Mouse (Mus musculus) induced T-regulatory cell, adult 2 months (primary cell): ENCODE data around the gene Mapkapk3.
A peak's percentile ranks its signal among the peaks of the same experiment; 100 is the strongest.

ENCODE experiments used
- DNase-seq: peaks from one replicate; pipeline ENCODE4 v3.0.0-alpha.2; 2012; ENCODE audit warnings: low read depth

The Mapkapk3 gene

DNA sequence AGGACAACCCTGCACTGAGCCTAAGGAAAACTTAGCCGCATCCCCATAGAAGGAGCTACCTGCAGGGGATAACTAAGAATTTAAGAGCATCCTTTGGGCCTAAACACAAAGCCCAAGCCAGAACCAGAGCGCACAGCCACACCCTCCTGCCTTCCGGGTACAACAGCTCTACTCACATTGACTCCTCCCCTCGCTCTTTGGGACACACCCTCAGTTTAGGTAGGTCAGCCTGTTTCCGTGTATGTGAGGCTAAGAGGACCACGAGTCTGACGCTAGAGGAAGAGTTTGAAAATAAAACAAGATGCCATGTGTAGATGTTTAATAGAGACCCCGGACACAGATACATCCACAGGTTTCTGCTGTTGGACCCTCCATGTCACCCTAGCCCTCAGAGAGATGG, 966 bp downstream of the Mapkapk3 start:
- DNase-seq: peak; percentile 96

DNA sequence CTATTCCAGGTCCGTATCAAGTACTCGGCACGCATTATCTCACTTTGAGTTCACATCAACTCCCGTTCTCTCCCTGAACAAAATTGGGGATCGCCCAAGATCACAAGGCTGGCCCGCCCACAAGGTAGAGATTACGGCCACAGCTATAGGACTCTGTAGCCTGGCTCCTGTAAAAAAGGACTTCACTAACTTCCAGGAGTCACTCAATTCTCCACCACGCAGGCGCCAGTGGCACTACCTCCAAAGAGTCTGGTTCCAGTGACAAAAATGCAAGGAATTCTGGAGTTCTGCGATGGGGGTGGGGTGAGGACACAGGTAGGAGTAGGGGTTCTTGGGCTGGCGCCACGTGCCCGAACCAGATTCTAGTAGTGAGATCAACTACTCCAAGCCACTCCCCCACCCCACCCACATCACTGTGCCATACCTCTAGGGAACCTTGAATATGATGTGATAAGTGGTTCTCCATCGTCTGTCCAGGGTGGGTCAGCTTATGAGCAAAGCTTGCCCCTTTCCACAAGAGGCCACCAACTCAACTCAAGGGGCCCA, 1.5 kb downstream of the Mapkapk3 start:
- no peak for DNase-seq

DNA sequence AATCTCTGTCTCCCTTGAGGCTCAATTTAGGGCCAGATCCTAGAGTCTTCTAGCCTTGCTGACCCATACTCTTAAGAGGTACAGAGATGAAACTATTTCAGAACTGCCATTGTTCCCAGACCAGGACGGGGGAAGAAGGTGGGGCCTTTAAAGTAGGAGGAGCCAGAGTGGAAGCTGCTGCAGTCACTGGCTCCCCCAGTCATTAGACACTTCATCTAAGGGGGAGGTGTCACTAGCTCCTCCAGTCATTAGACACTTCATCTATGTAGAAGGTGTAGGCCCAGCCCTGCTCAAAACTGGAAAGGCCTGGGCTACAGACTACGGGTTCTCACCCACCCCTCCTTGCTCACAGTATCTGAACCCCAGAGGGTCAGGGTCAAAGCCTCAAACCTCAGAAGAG, 2.4 kb downstream of the Mapkapk3 start:
- DNase-seq: peak; percentile 79

DNA sequence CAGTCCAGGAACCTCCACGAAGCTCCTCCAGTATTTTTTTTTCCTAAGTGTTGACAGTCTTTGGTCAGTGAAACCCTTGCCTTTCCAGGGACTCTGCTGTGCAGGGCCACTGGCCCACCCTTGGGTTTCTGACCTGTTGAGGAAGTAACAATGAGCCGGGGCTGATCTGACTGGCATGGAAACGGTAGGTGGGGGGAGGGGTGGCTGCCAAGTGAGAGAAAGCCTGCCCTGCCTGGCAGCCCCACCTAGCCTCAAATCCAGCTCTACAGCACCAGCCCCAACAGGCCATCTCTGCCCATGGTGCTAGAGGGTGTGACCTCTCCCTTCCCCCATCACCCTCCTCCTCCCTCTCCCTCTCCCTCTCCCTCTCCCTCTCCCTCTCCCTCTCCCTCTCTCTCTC, 4.7 kb downstream of the Mapkapk3 start:
- peak; percentile 81 for DNase-seq

DNA sequence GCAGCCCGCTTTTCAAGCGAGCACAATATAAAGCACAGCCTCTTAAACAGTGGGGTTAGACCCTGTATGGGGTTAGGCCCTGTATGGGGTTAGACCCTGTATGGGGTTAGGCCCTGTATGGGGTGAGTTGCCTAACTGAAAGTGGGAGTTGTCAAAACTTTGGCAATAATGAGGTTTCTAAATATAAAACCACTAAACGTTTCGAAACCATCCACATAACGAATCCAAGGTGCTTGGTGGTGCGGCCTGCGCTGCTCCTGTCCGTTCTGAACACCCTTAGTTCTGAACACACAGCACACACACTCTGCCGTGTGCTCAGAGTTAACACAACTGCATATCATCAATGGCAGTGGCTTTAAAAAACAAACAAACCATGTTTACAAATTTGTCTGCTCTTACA, 6.7 kb downstream of the Mapkapk3 start:
- DNase-seq: peak; percentile 44

DNA sequence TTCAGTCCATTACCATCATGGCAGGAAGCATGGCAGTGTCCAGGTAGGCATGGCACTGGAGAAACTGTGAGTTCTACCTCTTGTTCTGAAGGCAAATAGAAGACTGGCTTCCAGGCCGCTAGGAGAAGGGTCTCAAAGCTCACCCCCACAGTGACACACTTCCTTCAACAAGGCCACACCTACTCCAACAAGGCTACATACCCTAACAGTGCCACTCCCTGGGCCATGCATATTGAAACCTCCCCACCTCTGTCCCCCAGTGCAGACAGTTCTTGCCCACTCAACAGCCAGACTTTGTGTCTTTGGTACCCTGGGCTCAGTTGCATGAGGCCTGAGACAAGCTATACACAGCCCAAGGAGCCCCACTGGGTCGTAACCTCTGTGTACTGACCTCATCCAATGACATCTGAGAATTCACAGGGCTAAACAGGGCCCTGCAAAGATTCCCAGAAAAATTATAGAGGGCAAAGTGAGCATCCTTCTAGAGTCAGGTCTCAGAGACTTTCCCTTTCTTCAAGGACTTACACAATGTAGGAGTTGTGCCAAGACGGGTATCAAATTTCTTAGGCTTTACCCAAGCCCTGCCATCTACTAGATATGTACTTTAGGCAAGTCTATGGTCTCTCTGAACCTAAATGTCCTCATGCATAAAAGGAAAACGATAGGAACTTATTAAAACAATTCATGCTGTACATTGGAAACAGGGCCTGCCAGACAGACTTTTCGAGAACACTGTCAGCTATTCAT, 8.3 kb downstream of the Mapkapk3 start:
- no peak for DNase-seq

DNA sequence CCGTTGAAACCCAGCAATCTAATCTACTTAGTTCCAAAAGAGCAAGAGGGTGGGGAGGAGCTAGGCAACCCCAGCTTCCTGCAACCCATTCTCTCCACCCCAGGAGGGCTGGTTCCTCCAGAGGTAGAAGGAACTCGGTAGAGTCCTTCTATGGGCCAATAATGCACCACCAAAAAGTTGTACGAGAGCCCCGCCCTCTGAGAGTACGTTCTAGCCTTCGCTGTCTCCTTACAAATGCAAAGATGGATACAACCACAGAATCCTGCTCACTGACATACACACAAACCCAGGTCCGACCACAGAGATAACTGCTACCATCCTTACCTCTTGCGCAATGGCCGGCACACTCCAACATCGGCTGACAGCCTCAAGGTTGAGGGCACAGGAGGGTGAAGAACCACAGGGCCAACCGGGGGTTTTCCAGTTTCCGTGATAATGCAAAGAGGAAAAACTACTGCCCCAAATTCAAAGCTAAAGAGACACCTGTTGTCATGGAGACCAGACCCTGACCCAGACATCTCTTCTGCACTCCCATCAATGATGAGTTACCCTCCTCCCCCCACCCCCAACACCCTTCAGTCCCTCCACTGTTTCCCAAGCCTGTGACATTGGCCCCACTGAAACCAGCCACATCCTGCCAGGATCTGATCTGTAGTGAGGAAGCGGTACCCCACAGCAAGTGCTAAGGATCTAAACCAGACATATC, 9.2 kb downstream of the Mapkapk3 start:
- DNase-seq: peak; percentile 92

DNA sequence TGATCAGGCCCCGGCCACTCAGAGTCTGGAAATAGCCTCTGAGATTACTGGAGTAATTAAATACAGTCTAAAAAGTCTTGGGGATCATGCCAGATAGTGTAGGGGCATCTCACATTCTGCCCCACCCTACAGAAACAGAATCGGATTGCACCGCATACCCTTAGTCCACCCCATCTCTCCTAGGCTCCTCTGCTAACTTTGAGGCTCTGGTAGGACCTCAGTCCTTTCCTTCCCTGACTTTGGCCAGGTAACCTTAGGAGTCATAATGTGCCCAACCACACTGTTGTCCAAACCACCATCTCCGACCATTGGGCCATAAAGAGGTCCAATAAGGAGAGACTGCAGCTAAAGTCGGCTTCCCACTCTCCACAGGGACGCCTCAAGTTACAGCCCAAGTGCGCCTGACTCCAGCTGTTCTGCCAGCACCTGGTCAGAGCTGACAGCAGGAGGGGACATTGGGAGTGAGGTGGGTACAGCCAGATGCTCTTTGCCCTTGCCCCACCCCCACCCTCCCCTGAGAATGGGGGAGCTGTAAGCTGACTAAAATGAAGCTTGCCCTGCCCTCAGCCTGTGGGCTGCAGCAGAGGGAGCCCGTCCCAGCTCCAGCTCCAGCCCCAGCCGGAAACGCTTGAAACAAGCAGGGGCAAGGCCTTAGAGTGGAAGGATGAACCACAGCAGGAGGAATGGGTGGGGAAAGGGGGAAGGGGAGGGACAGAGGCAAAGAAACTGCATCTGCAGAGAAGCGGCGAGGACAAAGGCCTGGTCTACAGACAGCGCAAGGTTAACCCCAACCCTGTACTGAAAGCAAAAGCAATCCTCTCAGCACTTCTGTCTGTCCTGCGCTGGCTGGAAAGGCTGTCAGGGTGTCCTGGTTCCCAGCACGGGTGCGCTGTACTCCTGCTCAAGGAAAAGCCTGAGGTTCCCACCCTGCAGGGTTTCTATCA, 10.0 kb downstream of the Mapkapk3 start:
- peak; percentile 78 for DNase-seq

DNA sequence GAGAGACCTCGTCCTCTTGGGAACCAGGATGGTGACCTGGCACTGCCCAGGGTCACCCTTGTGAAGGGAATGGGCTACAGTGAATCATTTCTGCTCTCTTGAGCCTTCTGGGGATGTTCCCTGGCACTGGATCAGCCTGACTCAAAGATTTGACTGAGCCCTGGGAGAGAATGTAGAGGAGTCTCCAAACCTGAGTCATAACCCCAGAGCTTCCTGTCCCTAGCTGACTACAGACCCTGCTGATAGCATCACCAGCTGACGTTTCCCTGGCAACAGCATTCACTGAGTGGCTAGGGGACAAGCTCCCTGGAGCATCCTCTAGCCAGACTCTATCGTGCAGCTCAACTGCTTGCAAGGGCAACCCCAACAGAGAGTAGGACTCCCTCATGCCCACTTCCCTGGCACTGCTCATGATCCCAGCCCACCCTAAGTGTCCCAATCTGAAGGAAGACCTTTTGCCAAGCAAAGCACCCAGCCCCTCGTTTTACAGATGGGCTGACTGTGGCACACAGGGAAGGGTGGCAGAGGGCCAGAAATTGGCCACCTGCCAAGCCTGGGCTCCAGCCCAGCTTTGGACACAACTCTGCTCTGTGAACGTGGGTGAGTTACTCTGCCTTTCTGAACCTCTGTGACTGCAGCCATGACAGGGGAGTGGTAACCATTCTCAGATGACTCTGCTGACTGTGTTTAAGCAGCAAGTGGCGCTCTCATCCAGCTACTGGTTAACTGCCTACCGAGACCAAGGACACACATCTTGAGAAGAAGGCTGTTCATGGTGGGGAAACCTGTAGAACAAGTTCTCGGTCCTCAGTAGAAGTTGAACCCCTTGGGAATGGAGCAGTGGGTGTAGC, 10.9 kb downstream of the Mapkapk3 start:
- DNase-seq: peak; percentile 85

DNA sequence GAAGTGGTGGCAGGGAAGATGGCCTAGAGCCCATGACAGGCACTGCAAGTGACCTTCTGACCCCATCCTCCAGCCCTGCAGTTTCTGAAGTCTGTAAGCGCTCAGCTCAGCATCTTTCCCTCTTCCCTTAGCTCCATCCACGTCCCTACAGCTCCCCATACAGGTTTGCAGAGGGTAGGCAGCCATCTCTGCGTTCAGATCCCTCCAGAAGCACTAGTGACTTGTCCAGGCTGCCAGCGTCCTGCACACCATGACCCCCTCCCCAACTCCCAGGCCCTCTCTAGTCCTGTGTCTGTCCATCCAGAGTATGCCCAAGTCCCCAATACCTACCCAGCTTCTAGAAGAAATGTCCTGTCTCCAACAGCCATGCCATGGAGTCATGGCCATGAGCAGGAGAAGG, 11.6 kb downstream of the Mapkapk3 start:
- no peak for DNase-seq

DNA sequence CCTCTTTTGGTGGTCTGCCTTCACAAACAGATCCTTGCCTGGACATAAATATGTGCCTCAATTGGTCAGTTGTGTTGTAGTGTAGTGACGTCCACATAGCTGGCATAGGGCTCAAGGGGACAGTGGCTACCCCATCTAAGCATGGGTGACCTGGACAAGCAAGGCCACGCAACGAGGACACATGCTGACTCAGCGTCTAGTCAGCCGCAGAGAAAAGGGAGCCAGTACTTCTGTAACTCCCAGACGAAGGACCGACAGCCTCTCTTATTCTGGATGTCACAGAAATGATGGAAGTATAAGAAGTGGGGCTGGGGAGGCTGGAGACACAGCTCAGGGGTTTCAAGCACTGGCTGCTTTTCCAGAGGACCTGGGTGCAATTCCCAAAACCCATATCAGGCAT, 12.1 kb downstream of the Mapkapk3 start:
- no peak for DNase-seq

DNA sequence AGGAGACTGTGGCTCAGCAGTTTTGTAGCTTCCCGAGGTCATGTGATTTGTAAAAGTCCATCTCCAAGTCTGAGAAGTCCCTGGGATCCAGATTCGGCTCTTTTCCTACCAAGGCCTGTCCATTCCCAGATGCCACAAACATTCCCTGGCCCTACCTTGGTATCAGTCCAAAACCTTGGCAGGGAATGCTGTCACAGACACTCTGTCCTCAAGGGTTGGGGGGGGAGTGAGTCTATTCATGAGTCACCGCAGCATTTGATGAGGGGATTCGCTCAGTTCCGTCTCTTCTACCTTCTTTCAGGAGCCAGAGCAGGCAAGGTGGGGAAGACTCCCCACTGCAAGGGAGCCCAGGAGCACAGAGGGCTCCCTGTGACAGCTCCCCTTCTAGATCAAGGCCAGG, 14.0 kb downstream of the Mapkapk3 start:
- DNase-seq: no peak

DNA sequence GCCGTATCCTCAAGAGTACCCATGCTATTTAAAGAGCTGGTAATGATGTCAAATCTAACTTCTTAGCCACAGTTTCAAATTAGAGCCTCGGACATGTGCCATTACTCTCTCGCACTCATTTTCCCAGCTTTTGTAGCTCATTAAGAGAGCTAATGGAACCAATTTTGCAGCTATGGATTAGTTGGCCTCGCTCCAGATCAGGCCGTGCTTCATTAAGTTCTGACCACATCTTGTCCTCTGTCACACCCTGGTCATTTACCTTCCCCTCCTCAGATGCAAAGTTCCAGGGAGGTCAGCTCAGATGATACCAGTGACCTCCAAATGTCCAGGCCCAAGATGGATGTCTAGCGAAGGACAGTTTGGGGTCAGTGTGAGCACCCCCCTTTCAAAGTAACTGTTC, 14.9 kb downstream of the Mapkapk3 start:
- DNase-seq: no peak

DNA sequence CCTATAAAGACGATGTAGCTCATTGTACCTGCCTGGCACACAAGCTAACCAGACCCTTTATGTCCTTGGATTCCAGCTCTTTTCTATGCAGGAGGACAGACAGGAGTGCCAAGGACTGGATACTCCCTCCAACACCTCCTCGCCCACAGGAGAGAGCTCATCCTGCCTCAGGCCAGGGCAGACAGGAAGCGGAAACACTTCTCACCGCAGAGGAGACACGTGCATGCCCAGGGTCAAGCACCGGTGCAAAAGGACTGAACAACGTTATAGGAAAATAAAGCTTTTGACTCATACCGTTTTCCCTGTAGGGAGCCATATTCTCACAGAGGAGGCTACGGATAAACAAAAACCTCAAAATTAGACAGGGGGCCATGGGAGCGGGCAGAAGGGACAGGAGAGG, 16.5 kb downstream of the Mapkapk3 start:
- peak; percentile 57 for DNase-seq

DNA sequence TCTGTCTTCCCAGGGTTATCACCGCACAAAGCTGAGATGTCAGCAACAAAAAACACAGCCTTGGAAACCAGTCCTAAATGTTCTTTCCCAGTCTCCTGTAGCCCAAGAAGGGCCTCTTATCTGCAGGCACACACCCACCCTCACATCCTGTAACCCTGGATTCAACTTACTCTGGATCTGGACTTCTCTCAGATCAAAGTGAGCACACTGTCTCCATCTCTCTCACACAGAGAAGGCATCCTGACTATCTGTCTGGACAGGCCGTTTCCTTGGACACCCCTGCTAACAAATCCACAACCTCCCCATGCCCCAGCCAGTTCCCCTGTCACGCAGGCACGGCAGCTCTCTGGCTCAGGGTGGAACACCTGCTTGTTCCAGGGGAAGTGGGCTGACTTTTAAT, 17.4 kb downstream of the Mapkapk3 start:
- no peak for DNase-seq

DNA sequence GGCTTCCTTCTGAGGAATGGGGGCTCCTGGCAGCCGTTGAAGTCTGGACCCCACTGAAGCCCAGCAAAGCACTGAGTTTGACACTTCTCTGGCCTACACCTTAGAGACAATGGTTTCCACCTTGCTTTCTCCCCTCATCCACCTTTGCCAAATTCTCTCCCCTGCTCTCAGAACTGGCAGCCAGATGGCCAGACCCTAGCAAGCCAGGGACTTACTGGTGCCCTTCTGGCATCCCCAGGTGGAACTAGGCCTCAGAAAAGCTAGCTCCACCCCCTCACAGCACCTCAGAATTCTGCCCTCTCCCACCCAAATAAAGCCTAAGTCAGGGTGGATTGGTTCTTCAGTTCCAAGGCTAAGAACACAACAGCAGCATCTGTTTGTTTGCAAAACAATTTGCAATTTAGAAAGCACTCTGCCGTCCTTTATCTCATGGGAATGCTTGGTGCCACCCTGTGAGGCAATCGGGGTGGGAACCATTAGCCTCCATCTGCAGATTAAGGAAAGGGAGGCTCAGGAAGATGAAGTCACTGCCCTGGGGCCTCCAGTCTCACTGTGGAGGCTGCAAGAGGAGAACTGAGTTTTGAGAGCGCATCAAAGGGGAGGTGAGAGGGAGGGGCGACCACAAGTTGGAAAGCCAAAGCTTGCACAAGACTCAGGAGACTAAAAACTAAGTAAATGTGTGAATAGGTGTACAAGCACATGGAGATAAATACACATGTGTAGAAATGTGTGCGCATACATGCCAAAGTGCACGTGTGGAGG, 18.3 kb downstream of the Mapkapk3 start:
- no peak for DNase-seq

DNA sequence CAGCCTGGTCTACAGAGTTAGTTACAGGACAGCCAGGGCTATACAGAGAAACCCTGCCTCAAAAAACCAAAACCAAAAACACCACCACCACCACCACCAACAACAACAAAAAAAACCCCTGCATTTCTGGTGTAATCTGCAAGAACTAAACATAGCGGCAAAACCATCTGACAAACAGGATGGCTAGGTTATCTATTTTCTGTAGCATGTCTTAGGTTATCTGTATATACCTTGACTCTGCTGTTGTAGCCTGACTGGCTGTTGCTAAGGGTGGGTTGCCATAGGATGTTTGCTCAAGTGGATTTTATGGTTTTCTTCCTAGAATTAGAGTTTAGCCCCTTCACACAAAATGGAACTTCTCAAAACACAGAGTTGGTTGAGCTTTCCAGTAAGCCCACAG, 19.9 kb downstream of the Mapkapk3 start:
- peak; percentile 21 for DNase-seq

DNA sequence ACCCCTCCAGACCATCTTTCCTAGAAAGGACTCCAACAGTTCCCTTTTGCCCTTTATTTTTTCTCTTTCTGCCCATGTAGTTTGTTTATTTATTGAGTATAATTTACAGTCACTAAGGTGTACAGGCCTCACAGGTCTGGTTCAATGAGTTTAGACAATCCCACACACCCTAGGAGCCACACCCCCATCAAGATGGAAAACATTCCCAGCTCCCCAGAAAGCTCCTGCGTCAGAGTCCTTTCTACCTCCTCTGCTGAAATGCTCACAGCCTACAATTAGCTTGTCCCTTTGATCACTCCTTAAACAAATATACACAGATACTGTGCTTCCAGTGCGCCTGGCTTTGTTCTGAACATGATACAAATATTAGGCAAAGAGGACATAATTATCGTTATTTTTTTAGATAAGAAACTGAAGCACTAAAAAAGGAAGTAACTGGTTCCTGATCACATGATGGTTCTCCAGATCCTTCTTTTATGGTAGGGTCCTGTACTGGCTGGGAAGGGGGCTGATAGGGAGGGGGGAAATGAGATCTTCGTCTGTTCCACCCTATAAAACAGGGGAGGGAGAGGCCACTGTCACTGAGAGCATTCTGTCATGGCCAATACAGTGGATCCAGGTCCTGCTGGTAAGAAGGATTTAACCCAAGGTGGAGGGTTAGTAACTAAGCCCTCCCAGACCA, 21.8 kb downstream of the Mapkapk3 start:
- no peak for DNase-seq

DNA sequence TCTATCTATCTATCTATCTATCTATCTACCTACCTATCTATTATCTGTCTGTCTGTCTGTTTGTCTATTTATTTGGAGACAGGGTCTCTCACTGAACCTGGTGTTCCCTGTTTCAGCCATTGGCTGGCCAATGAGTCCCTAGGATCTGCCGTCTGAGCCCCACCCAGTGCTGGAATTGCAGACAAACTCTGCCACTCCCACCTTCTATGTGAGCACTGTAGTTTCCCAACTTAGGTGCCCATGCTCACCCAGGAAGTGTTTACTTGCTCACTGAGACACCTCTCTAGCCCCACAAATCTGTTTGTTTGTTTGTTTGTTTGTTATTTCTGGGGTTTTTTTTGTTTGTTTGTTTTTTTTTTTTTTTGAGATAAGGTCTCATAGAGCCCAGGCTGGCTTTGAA, 22.6 kb downstream of the Mapkapk3 start:
- no peak for DNase-seq

DNA sequence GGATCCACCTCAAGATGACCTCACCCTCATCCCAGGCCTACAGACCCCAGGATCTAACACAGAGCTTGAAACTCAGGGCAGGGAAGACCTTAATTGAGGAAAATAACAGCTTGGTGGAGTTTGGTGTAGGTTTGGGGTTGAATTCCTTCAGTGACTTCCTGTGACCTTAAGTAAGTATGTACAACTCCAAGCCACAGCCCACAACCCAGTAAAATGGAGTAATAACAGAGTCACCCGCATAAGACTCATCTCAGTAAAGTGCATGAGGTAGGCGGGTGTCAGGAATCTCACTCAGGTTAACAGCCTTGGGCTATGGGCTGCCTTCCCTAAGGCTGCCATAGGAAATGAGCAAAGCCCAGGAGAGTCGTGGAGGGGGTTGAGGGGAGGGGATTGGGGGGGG, 24.9 kb downstream of the Mapkapk3 start:
- DNase-seq: peak; percentile 36
